Mouse (Mus musculus): ENCODE measurements at regions not wholly inside any gene's neighbourhood (a gene's known extent, or its start where the extent isn't known, plus 50 kb on each side); places are given as distances from the start of the nearest gene placed in this dataset.

DNA sequence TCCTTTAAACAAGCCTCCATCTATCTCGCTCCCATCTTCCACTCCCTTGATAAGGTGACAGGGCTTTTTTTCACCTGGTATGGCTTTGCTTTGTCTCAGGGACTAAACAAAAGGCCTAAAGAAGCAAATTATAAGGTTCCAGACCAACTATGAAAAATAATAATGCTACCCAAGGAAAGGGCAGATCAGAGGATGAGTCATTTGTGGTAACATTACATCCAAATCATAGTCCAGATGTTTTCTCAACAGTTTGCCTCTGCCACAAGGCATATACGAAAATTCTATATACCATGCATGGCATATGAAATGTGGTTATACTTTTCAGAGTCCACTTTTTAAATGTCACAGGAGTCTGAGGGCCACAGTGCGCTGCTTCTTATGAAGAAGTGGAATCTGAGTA is 302.7 kb downstream of the Lpin1 start:
- TF ChIP-seq POLR2A (IDR thresholded peaks at IDR 0.05; ENCODE audit: borderline replicate concordance, extremely low read depth, insufficient read depth, insufficient read length, poor library complexity, severe bottlenecking) = no peak
- no peak for TF ChIP-seq CTCF (IDR thresholded peaks at IDR 0.05; ENCODE audit: borderline replicate concordance, extremely low read depth, insufficient read depth, insufficient read length)

All from brain, embryonic 14.5 days (tissue).